Mouse (Mus musculus) erythroid progenitor cell, adult 5-6 weeks (primary cell): Measurements from ENCODE around the gene Gm47995. TPM values are rescaled to one million over a fixed set of nuclear protein-coding genes. Genes with fewer than 3 reads are reported as not detected.
"Not testable (repeated sequence)": the region's sequence is repeated elsewhere in the genome, so short reads cannot be mapped to it uniquely, and the experiment has no call there.

Experiments
- ATAC-seq: replicated peaks from 2 replicates; pipeline ENCODE4 v1.8.0; 2016; ENCODE audit warnings: moderate number of reproducible peaks, mild to moderate bottlenecking, moderate TSS enrichment, inconsistent platforms; ENCODE audit not compliant: poor library complexity, low FRiP score, severe bottlenecking
- total RNA-seq, 2 experiments: library from RNA; stranded (forward) in 1 of 2; stranded (reverse) in 1 of 2; fragments of 150-400 nt in 1 of 2; fragments of 186-747, 209-891 nt in 1 of 2; gene quantifications; 2 replicates each; pipeline versions ENCODE4 v1.2.3 to v1.2.4; 2015 to 2017; ENCODE audit warnings: low replicate concordance in 2 of 2

Gene Gm47995
- total RNA-seq, 2 experiments from 2014 or later = 5.4 TPM; not detected in 1

- ATAC-seq = peak; percentile 73; the same call in 1 of the 2 replicates
These were observed 16.0 kb upstream of the Gm47995 start, which contains the start of gene Gm47985 for GRCm38 (mm10) chr1:151182266-151182665. Gene Gm47985, plus strand, starts transcription at chr1:151182537.

- not testable (repeated sequence) for ATAC-seq
These were observed 12.1 kb upstream of the Gm47995 start for GRCm38 (mm10) chr1:151186186-151186585.

GRCm38 (mm10) chr1:151186879-151187424 lies 11.3 kb upstream of the Gm47995 start:
- 0 out of 2 replicates have a peak, but pooled peaks have one; percentile 61 for ATAC-seq

DNA sequence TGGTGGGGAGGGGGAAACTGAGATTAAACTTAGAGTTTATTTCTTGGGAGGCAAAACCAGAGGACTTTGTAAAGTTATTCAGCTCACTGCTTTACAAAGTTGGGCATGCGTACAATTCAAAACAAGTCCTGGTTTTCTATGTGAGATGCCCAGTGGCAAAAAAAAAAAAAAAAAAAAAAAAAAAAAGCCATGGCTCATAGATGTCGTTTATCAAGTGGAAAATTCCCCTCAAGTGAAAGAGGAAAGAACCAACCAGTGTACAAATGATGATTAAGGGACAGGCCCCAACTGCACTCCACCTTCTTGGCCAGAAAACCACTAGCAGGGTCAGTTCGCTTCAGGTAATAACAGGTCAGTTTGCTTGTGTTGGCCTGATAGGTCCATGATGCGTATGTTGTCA lies 9.8 kb upstream of the Gm47995 start:
- ATAC-seq = no peak

- peak; percentile 93 for ATAC-seq
These were observed 6.2 kb upstream of the Gm47995 start, which contains the start of gene Gm8947 for GRCm38 (mm10) chr1:151192075-151192474. Gene Gm8947, plus strand, starts transcription at chr1:151192376.

DNA sequence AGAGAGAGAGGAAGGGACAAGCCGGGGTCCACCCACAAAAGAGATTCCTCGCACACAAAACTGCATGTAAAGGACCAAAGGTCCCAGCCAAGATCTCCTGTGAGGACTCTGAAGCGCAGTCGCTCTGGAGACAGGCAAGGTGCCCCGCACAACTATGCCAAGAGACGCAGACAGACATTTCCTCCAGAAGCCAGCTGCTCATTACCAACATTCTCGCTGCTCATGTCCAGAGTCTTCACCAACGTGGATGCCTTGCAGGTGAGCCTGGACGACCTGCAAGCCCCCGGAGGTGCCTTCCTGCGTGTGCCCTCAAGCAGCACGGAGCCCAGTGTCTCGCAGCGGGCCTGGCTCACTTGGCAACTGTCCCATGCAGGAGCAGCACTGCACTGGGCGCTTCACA lies 5.5 kb upstream of the Gm47995 start:
- not testable (repeated sequence) for ATAC-seq

DNA sequence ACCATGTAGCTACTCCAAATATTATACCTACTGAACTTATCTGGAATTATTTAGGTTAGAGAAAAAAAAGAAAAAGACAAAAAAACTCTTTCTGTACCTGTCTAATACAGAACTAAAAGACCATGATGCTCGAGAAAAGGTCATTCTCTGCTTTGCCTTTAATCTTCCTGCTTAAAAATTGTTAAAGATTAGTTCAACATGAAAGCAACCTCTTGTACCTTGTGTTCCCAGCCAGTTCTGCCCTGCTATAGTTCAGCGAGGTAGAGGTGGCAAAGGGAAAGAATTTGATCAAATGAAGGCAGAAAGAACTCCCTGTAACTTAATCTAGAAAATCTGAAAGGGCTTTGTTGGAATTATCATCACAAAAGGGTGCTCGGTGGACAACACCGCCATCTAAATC lies 2.3 kb upstream of the Gm47995 start:
- ATAC-seq = not testable (repeated sequence)

DNA sequence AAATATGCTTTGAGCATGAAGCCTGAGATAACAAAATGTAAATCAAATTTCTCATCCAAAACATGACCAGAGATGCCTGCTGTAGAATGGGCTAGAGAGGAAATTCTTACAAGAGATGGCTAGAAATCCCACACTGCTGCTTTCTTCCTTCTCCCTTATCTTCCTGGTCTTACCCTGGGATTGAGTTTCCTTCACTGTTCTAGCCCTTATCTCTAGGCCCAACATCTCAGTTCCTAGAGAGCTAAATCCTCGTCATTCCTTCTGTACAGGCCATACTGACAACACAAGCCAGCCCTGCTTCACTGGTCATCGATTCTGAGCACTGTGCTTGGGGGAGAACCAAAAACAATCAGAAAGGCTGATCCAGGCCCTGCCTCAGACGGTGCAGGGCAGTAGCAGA lies 1.6 kb upstream of the Gm47995 start:
- not testable (repeated sequence) for ATAC-seq

DNA sequence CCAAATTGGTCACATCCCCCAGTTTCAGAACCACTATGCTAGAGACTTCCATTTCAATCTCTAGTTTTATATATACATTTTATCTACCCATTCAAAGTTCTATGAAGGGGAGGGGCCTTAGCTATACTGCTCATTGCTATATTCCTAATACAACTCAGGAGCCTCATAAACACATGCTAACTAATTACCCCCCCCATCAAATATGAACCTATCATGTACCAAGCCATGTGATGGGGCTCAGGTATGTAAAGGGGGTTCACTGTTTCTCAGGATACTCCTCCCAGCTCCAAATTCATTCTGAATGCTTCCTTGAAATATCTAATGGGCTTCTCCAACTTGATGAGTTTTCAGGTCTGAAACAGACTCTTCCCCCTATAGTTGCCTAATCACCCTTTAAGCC lies 2.4 kb downstream of the Gm47995 start:
- ATAC-seq = not testable (repeated sequence)

- ATAC-seq = peak; percentile 47
These were observed 4.5 kb downstream of the Gm47995 start for GRCm38 (mm10) chr1:151202771-151203170.

DNA sequence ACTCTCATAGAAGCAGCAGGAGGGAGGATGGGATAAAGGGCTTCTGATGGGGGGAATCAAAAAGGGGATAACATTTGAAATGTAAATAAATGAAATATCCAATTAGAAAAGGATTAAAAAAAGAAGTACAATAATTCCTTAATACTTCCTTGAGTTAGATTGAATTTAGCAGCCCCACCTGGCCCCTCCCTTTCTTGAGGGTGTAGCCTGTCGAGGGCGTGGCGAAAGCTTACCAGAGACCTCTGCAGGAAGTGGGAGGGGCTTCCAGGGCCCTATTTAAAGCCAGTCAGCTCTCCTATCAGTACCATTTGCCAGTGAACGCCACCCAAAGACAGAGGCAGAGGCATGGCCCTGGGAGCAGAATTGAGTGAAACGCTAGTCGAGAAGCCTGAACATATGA lies 5.6 kb downstream of the Gm47995 start, which contains the start of gene 3110040M04Rik:
Gene 3110040M04Rik, plus strand, starts transcription at position 304 of the 400 bp plus-strand sequence.
- ATAC-seq = peak; percentile 80

DNA sequence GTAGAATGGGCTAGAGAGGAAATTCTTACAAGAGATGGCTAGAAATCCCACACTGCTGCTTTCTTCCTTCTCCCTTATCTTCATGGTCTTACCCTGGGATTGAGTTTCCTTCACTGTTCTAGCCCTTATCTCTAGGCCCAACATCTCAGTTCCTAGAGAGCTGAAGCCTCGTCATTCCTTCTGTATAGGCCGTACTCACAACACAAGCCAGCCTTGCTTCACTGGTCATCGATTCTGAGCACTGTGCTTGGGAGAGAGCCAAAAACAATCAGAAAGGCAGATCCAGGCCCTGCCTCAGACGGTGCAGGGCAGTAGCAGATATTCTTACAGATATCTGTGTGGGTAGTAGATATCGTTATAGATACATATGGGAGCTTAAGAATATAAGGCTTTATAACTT lies 10.2 kb downstream of the Gm47995 start:
- peak; percentile 36; the same call in 1 of the 2 replicates for ATAC-seq

GRCm38 (mm10) chr1:151208944-151209343 lies 10.7 kb downstream of the Gm47995 start:
- ATAC-seq = not testable (repeated sequence)

DNA sequence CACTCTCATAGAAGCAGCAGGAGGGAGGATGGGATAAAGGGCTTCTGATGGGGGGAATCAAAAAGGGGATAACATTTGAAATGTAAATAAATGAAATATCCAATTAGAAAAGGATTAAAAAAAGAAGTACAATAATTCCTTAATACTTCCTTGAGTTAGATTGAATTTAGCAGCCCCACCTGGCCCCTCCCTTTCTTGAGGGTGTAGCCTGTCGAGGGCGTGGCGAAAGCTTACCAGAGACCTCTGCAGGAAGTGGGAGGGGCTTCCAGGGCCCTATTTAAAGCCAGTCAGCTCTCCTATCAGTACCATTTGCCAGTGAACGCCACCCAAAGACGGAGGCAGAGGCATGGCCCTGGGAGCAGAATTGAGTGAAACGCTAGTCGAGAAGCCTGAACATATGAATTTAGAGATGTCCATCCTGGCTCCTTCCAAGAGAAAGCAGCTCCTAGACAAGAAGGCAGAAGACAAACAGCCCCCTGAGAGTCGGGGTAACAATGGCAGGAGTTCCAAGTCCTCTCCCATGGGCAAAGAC lies 11.6 kb downstream of the Gm47995 start, which contains the start of gene Gm47996:
Gene Gm47996, plus strand, starts transcription at position 308 of the 532 bp plus-strand sequence.
- peak; percentile 86 for ATAC-seq

DNA sequence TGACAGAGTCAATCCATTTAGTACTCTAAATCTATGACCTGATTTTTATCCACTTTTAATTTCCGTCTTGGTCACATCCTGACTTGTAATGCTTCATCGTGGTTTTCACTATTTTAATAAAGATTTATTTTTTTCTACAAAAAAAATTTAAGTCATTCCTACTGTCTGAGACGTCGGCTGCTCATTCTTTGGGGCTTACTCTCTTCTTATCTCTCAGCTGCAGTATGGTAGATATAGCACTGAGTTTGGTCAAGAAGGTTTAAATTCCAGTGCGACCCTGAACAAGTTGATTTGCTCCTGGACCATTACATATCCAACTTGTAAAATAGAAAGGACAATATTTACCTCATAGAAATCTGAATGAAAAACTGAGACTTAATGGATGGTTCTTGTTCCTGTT lies 13.4 kb downstream of the Gm47995 start:
- not testable (repeated sequence) for ATAC-seq

- ATAC-seq = no peak
These were observed 16.6 kb downstream of the Gm47995 start for GRCm38 (mm10) chr1:151214862-151215261.

- no peak for ATAC-seq
These were observed 17.7 kb downstream of the Gm47995 start for GRCm38 (mm10) chr1:151215985-151216384.

DNA sequence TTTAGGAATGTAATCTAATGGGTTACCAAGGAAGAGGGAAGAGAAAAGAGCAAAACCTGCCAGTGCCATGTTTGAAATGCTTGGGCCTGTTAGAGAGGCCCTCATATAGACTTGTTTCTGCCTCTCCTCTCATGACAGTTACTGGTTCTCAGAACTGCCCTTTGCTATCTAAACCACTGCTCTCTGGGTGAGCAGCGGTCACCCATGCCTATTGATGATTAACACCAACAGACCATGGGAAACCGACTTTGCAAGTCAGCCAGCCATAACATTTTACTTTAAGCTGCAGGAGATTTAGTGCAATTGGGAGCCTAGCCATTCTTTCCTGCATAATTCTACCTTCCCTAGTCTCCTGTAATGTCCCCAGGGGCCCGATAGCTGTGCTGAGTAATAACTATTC lies 18.2 kb downstream of the Gm47995 start:
- no peak for ATAC-seq

GRCm38 (mm10) chr1:151219045-151219444 lies 20.8 kb downstream of the Gm47995 start:
- no peak for ATAC-seq

- no peak for ATAC-seq
These were observed 21.9 kb downstream of the Gm47995 start for GRCm38 (mm10) chr1:151220098-151220497.

GRCm38 (mm10) chr1:151222561-151223267 lies 24.5 kb downstream of the Gm47995 start:
- 0 out of 2 replicates have a peak, but pooled peaks have one; percentile 36 for ATAC-seq
